Mouse (Mus musculus) urinary bladder, postnatal 14 days (tissue): ENCODE results near the gene Hmgxb4.
A peak's percentile ranks its signal among the peaks of the same experiment; 100 is the strongest.

Source experiments
- DNase-seq: peaks from one replicate; pipeline ENCODE4 v3.0.0; 2021; ENCODE audit warnings: low spot score

Gene Hmgxb4

DNA sequence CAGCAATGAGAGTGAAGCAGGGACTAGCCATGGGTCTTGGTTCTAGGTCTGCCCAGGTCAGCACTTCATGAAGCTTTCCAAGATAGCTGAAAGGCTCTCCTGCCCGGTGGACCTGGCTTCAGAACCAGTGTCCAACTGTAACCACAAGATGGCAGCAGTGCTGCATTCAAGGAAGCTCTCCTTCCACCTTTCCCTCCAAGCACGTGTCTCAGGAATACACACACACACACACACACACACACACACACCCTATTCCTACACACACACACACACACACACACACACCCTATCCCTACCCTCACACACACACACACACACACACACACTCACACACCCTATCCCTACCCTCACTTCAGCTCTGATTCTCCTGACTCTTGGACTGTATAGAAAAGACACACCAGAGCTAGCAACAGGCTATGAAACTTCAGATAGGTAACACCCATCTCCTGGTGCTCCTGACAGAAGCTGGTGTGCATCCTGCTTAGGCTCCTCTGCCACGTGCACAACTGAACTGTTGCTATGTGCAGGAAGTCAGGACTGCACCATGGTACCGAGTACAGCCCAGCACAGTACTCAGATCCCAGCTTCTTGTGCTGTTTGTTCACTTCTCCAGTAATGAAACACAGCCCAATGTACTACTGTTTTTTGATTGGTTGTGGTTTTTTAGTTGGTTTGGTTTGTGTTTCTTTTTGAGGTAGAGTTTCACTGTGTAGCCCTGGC lies 78.6 kb downstream of the Hmgxb4 start:
- peak; percentile 85 for DNase-seq

DNA sequence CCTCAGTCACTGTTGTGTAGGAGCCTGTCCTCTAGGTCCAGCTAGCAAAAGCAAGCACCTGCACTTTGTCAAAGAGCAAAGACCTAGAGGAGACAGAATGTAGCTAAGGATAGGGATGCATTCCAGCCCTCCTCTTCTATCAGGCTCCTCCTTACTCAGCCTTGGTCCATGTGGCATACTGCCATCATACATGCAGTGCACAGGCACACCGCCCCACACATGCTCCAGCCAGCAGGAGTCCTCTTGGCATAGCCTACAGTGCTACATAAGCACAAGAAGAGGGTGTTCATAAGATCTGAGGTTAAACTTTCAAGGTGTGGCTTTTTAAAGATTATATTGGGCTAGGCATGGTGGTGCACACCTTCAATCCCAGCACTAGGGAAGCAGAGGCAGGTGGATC lies 81.7 kb downstream of the Hmgxb4 start:
- no peak for DNase-seq

DNA sequence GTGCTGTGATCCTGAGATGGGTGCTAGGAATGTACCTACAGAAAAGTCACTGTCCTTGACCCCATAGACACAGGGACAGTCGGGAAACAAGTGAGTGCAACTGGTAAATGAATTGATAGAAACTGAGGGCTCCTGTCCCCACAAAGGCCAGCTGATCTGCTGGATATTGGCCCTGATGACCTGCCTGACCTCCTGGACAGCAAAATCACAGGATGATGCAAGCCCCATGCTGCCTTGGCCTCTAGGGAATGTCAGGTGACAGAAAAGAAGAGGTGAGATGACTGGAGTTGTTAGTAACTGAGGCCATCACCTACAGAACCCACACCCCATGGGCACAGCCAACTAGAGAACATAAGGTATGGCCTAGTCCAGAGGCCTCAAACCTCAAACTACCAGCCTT lies 85.1 kb downstream of the Hmgxb4 start:
- no peak for DNase-seq

DNA sequence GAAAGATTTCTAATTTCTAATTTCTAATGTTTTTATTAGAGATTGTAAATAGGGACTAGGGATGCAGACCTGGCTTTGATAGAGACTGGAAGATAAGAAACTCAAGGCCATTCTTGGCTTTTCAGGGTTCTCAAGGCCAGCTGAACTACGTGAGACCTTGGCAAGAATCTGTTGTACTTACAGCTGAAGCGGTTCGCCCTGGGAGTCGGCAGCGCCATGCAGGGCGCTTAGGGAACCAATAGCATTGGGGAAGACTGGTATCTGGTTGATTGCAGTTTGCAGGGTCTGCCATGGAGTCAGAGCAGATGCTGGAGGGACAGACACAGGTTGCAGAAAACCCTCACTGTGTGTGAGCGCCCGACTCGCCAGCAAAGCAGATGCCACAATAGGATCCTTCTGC lies 85.7 kb downstream of the Hmgxb4 start:
- no peak for DNase-seq
